Mouse (Mus musculus) liver, embryonic 11.5 days (tissue): ENCODE results near the gene Pax6. TPM values are rescaled to one million over a fixed set of nuclear protein-coding genes. Genes with fewer than 3 reads are reported as not detected.

Source experiments
- ATAC-seq: fragments of 200-750 bp; cut with Nextera tagmentation; replicated peaks from 2 replicates; pipeline ENCODE4 v1.8.0; 2017; ENCODE audit warnings: moderate number of reproducible peaks, mild to moderate bottlenecking, moderate TSS enrichment, moderate library complexity; ENCODE audit not compliant: low FRiP score
- DNase-seq: peaks from one replicate; pipeline ENCODE4 v3.0.0-alpha.2; 2017; ENCODE audit warnings: low spot score
- H3K27ac ChIP-seq: fragments of 300-500 bp; sonication (generic); 2 replicates; pipeline ENCODE4 v1.5.1; 2014; ENCODE audit warnings: mild to moderate bottlenecking, low read depth, low read length, control low read depth
- H3K27me3 ChIP-seq: fragments of 300-500 bp; sonication (generic); replicated peaks from 2 replicates; pipeline ENCODE4 v1.6.1; 2014; ENCODE audit warnings: low read length, mixed read lengths; ENCODE audit not compliant: control insufficient read depth, insufficient read depth
- H3K36me3 ChIP-seq: fragments of 300-500 bp; sonication (generic); 2 replicates; pipeline ENCODE4 v1.6.1; 2014; ENCODE audit warnings: mild to moderate bottlenecking, low read length, moderate library complexity, mixed read lengths; ENCODE audit not compliant: control insufficient read depth, insufficient read depth
- H3K4me1 ChIP-seq: fragments of 300-500 bp; sonication (generic); replicated peaks from 2 replicates; pipeline ENCODE4 v1.6.1; 2014; ENCODE audit warnings: low read length, mixed read lengths; ENCODE audit not compliant: control insufficient read depth, insufficient read depth
- H3K4me2 ChIP-seq: fragments of 300-500 bp; sonication (generic); 2 replicates; pipeline ENCODE4 v1.6.1; 2014; ENCODE audit warnings: mild to moderate bottlenecking, control low read depth, moderate library complexity
- H3K4me3 ChIP-seq: fragments of 300-500 bp; sonication (generic); 2 replicates; pipeline ENCODE4 v1.5.1; 2014; ENCODE audit warnings: low read depth, low read length, control low read depth
- H3K9ac ChIP-seq: fragments of 300-500 bp; sonication (generic); 2 replicates; pipeline ENCODE4 v1.6.1; 2014; ENCODE audit warnings: low read depth, low read length, control low read depth
- H3K9me3 ChIP-seq: fragments of 300-500 bp; sonication (generic); 2 replicates; pipeline ENCODE4 v1.6.1; 2016; ENCODE audit warnings: low read length, inconsistent platforms, mixed read lengths; ENCODE audit not compliant: control insufficient read depth
- WGBS: fragments of 180-500 bp; shearing (Covaris S2); extraction: QIAGEN DNeasy Blood & Tissue Kit; methylation state at CpG from one replicate; pipeline ENCODE4 v1.1.7; 2014; 5-methylcytosine and 5-hydroxymethylcytosine counted together
- polyA plus RNA-seq: library from polyadenylated mRNA; unstranded; fragments of >200 nt; fragmentation: Nextera tagmentation; extraction: Ambion mirVana; gene quantifications from 2 replicates; pipeline ENCODE4 v1.2.1, GENCODE M21; 2014

The Pax6 gene
- polyA plus RNA-seq, 1 experiment from 2014 or later: 0.26 TPM

DNA sequence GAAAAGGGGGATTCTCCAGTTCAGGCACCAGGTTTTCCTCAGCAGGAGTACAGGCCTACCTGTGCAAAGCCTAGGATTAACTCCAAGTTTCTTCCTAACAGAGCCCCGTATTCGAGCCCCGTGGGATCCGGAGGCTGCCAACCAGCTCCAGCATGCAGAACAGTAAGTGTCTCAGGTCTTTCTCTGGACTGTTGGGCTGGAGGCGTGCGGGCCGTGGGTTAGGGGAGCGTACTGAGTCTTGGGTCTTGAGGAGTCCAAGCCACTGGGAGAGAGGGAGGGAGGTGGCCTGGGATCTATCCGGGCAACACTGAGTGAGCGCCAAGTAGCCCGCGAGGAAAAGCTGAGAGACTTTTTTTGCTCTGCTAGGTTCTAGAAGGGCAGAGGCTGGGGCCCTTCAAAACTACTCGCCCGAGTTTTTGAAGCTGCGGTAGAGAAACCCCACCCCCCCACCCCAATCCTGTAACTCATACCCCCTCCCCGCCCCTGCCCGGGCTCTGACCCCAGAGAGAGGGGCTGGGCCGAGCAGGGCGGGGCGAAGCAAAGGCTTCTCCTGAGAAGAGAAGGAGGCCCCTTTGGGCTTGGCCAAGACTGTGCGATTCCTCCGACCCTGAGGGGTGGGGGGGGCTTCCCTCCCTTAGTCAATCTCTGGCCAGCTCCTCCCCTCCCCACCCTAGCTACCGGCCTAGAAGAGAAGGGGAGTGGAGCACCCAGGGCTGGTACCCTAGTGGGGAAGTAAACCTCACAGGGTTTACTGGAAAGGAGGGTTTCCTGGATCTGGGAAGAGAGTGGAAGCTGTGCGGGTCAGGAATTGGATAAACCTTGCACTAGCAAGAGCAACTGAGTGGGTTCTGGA is 11.7 kb downstream of the Pax6 start:
- Histone ChIP-seq H3K36me3 (no peaks in the 10 kb centered on the region), H3K9ac (no peak overlapping the region), H3K27ac (no peak overlapping the region), H3K9me3 (no peaks in the 10 kb centered on the region), H3K4me2 (no peak overlapping the region), H3K27me3 (peaks cover 98% of the 10 kb centered on the region), H3K4me3 (no peak overlapping the region), H3K4me1 (peaks cover 4% of the 10 kb centered on the region; the same call in 1 of the 2 replicates)
- no peak; the same call in 1 of the 2 replicates for ATAC-seq
- DNase-seq: no peak
- WGBS: 5% methylated on average over 24 of the region's 24 CpGs

DNA sequence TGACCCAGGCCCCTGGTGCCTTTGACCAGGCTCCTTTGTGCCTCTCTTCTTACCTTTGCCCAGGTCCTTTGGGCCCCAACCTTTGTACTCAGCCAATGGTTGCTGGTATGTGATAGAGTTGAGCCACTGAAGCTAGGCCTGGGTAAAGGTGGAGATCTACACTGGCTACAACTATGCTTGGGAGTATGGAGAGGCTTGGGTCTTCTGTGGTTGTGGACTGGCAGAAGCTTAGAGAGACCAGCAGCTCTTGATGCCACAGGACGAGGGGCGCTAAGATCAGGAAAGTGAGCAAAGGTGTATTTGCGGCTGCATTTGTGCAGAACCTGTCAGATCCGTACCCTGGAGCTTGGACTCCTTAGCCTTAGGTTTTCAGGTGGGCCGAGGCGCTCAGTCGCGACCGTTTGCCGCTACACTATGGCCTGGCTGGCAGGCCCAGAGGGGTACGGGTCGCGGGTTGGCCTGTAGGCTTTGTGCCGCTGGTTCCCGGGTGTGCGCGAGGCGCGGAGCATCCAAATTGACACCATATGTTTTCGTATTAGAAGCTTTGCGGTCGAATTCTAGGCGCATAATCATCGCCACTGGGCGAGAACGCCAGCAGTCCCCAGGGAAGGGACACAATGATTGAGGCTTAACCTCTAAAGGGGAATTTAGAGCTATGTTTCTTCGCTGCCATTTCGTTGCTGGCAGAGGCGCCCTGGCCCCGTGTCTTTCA is 12.5 kb downstream of the Pax6 start:
- no peaks in the 10 kb centered on the region for H3K36me3 ChIP-seq
- H3K4me3 ChIP-seq: no peak overlapping the region
- no peak overlapping the region for H3K9ac ChIP-seq
- no peak for ATAC-seq
- no peak for DNase-seq
- no peak overlapping the region for H3K4me2 ChIP-seq
- H3K9me3 ChIP-seq: no peaks in the 10 kb centered on the region
- peaks cover 3% of the 10 kb centered on the region; the same call in 1 of the 2 replicates for H3K4me1 ChIP-seq
- no peak overlapping the region for H3K27ac ChIP-seq
- WGBS: 2% methylated on average over 30 of the region's 30 CpGs
- H3K27me3 ChIP-seq: peaks cover 98% of the 10 kb centered on the region

DNA sequence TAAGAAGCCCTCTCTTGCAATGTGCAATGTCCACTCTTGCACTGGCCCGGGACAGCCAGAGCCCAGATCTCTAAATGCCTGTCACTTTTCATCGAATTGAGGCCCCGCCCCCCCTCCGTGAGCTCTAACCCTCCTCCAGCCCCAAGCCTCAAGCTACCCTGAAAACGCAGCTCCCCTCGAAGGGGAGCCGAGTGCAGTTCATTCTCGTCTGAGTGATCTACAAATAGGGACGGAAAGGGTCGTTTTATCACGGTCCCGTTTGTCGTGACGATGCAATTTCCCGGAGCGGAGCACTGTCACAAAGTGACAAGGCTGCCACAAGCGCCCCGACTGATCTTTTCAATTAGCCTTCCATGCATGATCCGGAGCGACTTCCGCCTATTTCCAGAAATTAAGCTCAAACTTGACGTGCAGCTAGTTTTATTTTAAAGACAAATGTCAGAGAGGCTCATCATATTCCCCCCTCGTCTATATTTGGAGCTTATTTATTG is 13.4 kb downstream of the Pax6 start:
- no peak for DNase-seq
- Histone ChIP-seq H3K4me2 (peak overlapping the region; percentile 37), H3K9ac (no peak overlapping the region), H3K36me3 (no peaks in the 10 kb centered on the region), H3K27ac (no peak overlapping the region), H3K4me3 (peak overlapping the region; percentile 21), H3K27me3 (peaks cover 98% of the 10 kb centered on the region), H3K4me1 (no peaks in the 10 kb centered on the region; the same call in 1 of the 2 replicates), H3K9me3 (no peaks in the 10 kb centered on the region)
- no peak for ATAC-seq
- under 1% methylated on average over 23 of the region's 23 CpGs for WGBS

DNA sequence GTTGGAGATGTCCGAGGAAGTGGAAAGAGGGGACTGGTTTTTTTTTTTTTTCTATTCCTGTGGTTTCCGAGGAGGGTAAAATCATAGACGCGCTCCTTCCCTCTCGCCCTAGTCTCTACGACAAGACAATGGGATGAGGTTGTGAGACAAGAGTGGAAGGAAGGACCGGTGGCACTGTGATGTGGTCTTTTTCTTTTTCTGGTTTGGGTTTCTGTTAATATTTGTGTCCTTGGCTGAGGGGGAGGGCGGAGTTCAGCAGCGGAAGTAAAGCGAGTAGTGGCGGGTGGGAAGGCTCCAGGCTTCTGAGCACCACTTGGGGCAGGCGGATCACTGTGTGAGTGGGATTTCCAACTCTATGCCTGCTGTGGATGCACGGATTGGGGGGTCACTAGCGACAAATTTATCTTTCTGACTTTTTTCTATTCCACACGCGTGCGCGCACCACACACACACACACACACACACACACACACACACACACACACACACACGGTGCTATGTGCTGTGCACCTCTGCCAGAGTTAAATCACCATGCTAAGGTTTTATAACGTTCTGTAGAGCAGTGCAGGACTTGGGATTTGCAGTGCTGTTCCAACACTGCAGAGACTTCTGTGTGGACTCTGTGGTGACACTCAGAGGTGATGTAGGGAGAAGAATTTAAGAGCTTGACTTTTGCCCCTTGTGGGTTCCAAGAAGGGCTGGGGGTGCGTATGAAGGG is 14.1 kb downstream of the Pax6 start:
- H3K4me3 ChIP-seq: no peak overlapping the region
- no peaks in the 10 kb centered on the region; the same call in 1 of the 2 replicates for H3K4me1 ChIP-seq
- H3K4me2 ChIP-seq: peak overlapping the region; percentile 37
- WGBS: 5% methylated on average over 21 of the region's 21 CpGs
- DNase-seq (no peak), ATAC-seq (no peak)
- no peak overlapping the region for H3K9ac ChIP-seq
- H3K27me3 ChIP-seq: peaks cover 98% of the 10 kb centered on the region
- H3K36me3 ChIP-seq: no peaks in the 10 kb centered on the region
- H3K9me3 ChIP-seq: no peaks in the 10 kb centered on the region
- no peak overlapping the region for H3K27ac ChIP-seq

DNA sequence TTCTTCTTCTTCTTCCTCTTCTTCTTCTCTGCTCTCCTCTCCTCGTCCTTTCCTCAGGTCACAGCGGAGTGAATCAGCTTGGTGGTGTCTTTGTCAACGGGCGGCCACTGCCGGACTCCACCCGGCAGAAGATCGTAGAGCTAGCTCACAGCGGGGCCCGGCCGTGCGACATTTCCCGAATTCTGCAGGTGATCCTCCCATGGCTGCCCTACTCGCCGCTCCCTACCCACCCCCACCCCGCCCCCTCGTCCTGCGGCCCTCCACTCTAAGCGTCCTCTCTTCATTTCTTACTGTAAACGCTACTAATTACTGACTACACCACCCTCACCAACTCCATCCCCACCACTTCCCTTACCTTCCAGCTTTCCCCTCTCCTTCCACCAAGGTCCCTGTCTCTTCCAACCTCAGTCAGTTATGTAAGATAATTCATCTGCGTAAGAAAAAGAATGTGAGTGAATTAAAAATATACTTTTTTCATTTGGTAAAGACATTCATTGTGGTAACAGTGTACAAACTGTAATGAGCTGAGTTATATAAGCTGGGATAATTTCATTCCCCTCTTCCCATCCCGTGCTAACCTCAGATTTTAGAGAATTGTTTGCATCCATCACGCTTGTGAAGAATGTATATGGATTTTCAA is 15.2 kb downstream of the Pax6 start:
- ATAC-seq (no peak), DNase-seq (no peak)
- Histone ChIP-seq H3K9ac (no peak overlapping the region), H3K36me3 (no peaks in the 10 kb centered on the region), H3K4me3 (no peak overlapping the region), H3K9me3 (no peaks in the 10 kb centered on the region), H3K4me1 (no peaks in the 10 kb centered on the region; the same call in 1 of the 2 replicates), H3K4me2 (no peak overlapping the region), H3K27me3 (peaks cover 98% of the 10 kb centered on the region), H3K27ac (no peak overlapping the region)
- WGBS: 2% methylated on average over 22 of the region's 22 CpGs

DNA sequence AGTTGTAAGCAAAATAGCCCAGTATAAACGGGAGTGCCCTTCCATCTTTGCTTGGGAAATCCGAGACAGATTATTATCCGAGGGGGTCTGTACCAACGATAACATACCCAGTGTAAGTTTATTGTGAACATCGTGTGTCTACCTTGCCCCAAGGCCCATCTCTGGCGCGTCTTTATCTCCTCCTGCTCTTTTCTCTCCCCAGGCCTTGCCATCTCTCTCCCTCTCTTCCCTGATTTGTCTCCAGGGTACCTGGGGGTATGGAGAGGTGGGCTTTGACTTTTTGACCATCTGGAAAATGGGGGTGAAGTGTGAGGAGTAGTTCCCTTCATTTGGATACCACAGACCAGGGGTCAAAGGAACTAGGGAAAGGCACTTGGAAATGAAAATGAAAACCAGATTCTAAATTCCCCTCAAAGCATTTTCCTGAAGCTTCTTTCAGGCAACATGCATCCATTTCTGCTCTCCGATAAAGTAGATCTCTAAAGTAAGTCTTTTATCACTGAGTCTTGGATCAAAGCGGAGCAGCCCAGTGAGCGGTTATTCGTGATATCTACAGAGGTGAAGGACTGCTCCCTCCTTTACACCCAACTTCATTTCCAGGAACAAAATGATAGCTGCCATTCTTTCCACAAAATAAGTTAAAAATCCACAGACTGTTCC is 16.4 kb downstream of the Pax6 start:
- peaks cover 98% of the 10 kb centered on the region for H3K27me3 ChIP-seq
- no peaks in the 10 kb centered on the region; the same call in 1 of the 2 replicates for H3K4me1 ChIP-seq
- H3K27ac ChIP-seq: no peak overlapping the region
- H3K36me3 ChIP-seq: no peaks in the 10 kb centered on the region
- no peak for DNase-seq
- no peak for ATAC-seq
- no peak overlapping the region for H3K4me3 ChIP-seq
- no peak overlapping the region for H3K4me2 ChIP-seq
- H3K9me3 ChIP-seq: no peaks in the 10 kb centered on the region
- 4% methylated on average over 11 of the region's 11 CpGs for WGBS
- H3K9ac ChIP-seq: no peak overlapping the region

DNA sequence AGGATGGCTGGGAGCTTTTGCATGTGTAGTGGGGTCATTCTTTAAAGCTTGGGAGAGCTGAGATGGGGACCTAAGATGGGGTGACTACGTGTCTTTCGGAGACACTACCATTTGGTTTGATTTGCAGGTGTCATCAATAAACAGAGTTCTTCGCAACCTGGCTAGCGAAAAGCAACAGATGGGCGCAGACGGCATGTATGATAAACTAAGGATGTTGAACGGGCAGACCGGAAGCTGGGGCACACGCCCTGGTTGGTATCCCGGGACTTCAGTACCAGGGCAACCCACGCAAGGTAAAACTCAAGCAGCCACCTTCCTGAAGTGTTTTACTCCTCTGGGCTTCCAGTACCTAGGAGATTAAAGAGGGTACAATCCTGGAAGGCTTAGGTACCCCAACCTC is 17.0 kb downstream of the Pax6 start:
- Histone ChIP-seq H3K27ac (no peak overlapping the region), H3K4me2 (no peak overlapping the region), H3K4me3 (no peak overlapping the region), H3K9me3 (no peaks in the 10 kb centered on the region), H3K27me3 (peaks cover 98% of the 10 kb centered on the region), H3K36me3 (no peaks in the 10 kb centered on the region), H3K4me1 (no peaks in the 10 kb centered on the region; the same call in 1 of the 2 replicates), H3K9ac (no peak overlapping the region)
- WGBS: 4% methylated on average over 11 of the region's 11 CpGs
- DNase-seq (no peak), ATAC-seq (no peak)
